Mouse (Mus musculus) CH12.LX (cell line): Measurements from ENCODE around the gene Dag1. TPM values are rescaled to one million over a fixed set of nuclear protein-coding genes. Genes with fewer than 3 reads are reported as not detected.

ENCODE experiments used
- DNase-seq: peaks from one replicate; pipeline ENCODE4 v3.0.0-alpha.2; 2013; ENCODE audit errors: extremely low read depth
- H3K27ac ChIP-seq: 2 replicates; pipeline ENCODE4 v1.5.1; 2012; ENCODE audit warnings: low read depth, mild to moderate bottlenecking, control low read depth, moderate library complexity; ENCODE audit not compliant: insufficient read depth
- H3K27me3 ChIP-seq: replicated peaks from 2 replicates; pipeline ENCODE3; 2012; ENCODE audit warnings: inconsistent platforms
- H3K36me3 ChIP-seq, 2 experiments: replicated peaks in 1 of 2; 2 replicates each; pipeline versions ENCODE3 to v1.6.1; 2012; ENCODE audit warnings: inconsistent platforms in 1 of 2, low read length in 1 of 2, mild to moderate bottlenecking in 1 of 2, mixed read lengths in 1 of 2, moderate library complexity in 1 of 2; ENCODE audit not compliant: control insufficient read depth in 1 of 2, insufficient read depth in 1 of 2
- H3K4me1 ChIP-seq, 2 experiments: 2 replicates each; pipeline ENCODE4 v1.6.1; 2012; ENCODE audit warnings: inconsistent platforms in 1 of 2, moderate library complexity in 1 of 2; ENCODE audit not compliant: insufficient read depth in 2 of 2, control insufficient read depth in 1 of 2
- H3K4me2 ChIP-seq: 2 replicates; pipeline ENCODE4 v1.6.1; 2012; ENCODE audit warnings: low read depth, mild to moderate bottlenecking, control low read depth; ENCODE audit not compliant: poor library complexity, insufficient read depth, severe bottlenecking
- H3K4me3 ChIP-seq, 3 experiments: fragments of 150-350 bp in 1 of 3; sonication (generic) in 1 of 3; replicated peaks in 1 of 3; 2 replicates each; pipeline versions ENCODE3 to v1.5.1; 2011 to 2012; ENCODE audit warnings: low read depth in 2 of 3, low read length in 2 of 3, mild to moderate bottlenecking in 2 of 3, moderate library complexity in 2 of 3, control low read depth in 1 of 3, improper control_type of control experiment in 1 of 3, inconsistent platforms in 1 of 3, mixed read lengths in 1 of 3; ENCODE audit not compliant: poor library complexity in 1 of 3
- H3K79me2 ChIP-seq: replicated peaks from 2 replicates; pipeline ENCODE4 v1.6.1; 2012; ENCODE audit warnings: mild to moderate bottlenecking, moderate library complexity; ENCODE audit not compliant: control insufficient read depth, poor library complexity, insufficient read depth, severe bottlenecking; ENCODE audit errors: extremely low read depth
- H3K9ac ChIP-seq: 2 replicates; pipeline ENCODE4 v1.6.1; 2012; ENCODE audit warnings: low read depth, mild to moderate bottlenecking, control low read depth, moderate library complexity; ENCODE audit not compliant: insufficient read depth
- H3K9me3 ChIP-seq: replicated peaks from 2 replicates; pipeline ENCODE3; 2012; ENCODE audit warnings: low read length, inconsistent platforms, mixed read lengths
- BHLHE40 ChIP-seq: IDR thresholded peaks from 2 replicates; pipeline ENCODE4 v1.6.1; 2011; ENCODE audit warnings: mild to moderate bottlenecking, low read depth, low read length, improper control_type of control experiment
- CTCF ChIP-seq, 2 experiments: IDR thresholded peaks in 1 of 2; conservative IDR thresholded peaks in 1 of 2; 2 replicates each; pipeline ENCODE4 v1.5.1; 2011 to 2012; ENCODE audit warnings: low read depth in 2 of 2, low read length in 2 of 2, improper control_type of control experiment in 1 of 2, inconsistent platforms in 1 of 2, mild to moderate bottlenecking in 1 of 2, moderate library complexity in 1 of 2
- ELF1 ChIP-seq: IDR thresholded peaks from 2 replicates; pipeline ENCODE4 v1.6.1; 2014; ENCODE audit warnings: low read depth, mild to moderate bottlenecking, inconsistent platforms, low read length, improper control_type of control experiment
- EP300 ChIP-seq: IDR thresholded peaks from 2 replicates; pipeline ENCODE4 v1.6.1; 2011; ENCODE audit warnings: low read length, improper control_type of control experiment
- GABPA ChIP-seq: IDR thresholded peaks from 2 replicates; pipeline ENCODE4 v1.6.1; 2012; ENCODE audit warnings: low read depth, low read length, improper control_type of control experiment, inconsistent platforms; ENCODE audit not compliant: insufficient replicate concordance
- HCFC1 ChIP-seq: IDR thresholded peaks from 2 replicates; pipeline ENCODE4 v1.6.1; 2012; ENCODE audit warnings: low read depth, mild to moderate bottlenecking, inconsistent platforms, low read length, improper control_type of control experiment
- IRF4 ChIP-seq: IDR thresholded peaks from 2 replicates; pipeline ENCODE4 v1.6.1; 2014; ENCODE audit warnings: low read depth, mild to moderate bottlenecking, inconsistent platforms, low read length, improper control_type of control experiment
- JUND ChIP-seq: conservative IDR thresholded peaks from 2 replicates; pipeline ENCODE4 v1.6.1; 2011; ENCODE audit warnings: low read depth, low read length, improper control_type of control experiment
- MAFK ChIP-seq: IDR thresholded peaks from 2 replicates; pipeline ENCODE4 v1.6.1; 2011; ENCODE audit warnings: low read length, improper control_type of control experiment; ENCODE audit not compliant: insufficient replicate concordance
- MAX ChIP-seq: IDR thresholded peaks from 2 replicates; pipeline ENCODE4 v1.6.1; 2011; ENCODE audit warnings: low read length, improper control_type of control experiment
- POLR2AphosphoS2 ChIP-seq: IDR thresholded peaks from 2 replicates; pipeline ENCODE4 v1.6.1; 2011; ENCODE audit warnings: low read depth, low read length, improper control_type of control experiment
- RAD21 ChIP-seq: IDR thresholded peaks from 2 replicates; pipeline ENCODE4 v1.6.1; 2011; ENCODE audit warnings: low read depth, mild to moderate bottlenecking, low read length, improper control_type of control experiment, moderate library complexity
- SIN3A ChIP-seq: IDR thresholded peaks from 2 replicates; pipeline ENCODE4 v1.6.1; 2012; ENCODE audit warnings: low read length, improper control_type of control experiment, inconsistent platforms
- SMC3 ChIP-seq: IDR thresholded peaks from 2 replicates; pipeline ENCODE4 v1.6.1; 2011; ENCODE audit warnings: low read depth, low read length, improper control_type of control experiment
- UBTF ChIP-seq: IDR thresholded peaks from 2 replicates; pipeline ENCODE4 v1.6.1; 2012; ENCODE audit warnings: low read depth, mild to moderate bottlenecking, inconsistent platforms, low read length, improper control_type of control experiment, moderate library complexity
- USF1 ChIP-seq: IDR thresholded peaks from 2 replicates; pipeline ENCODE4 v1.6.1; 2014; ENCODE audit warnings: low read depth, mild to moderate bottlenecking, inconsistent platforms, low read length, improper control_type of control experiment
- USF2 ChIP-seq: conservative IDR thresholded peaks from 2 replicates; pipeline ENCODE4 v1.6.1; 2011; ENCODE audit warnings: low read depth, low read length, improper control_type of control experiment
- ZMIZ1 ChIP-seq: IDR thresholded peaks from 2 replicates; pipeline ENCODE4 v1.6.1; 2012; ENCODE audit warnings: low read depth, mild to moderate bottlenecking, inconsistent platforms, low read length, improper control_type of control experiment
- dilution Hi-C: fragments of 300-500 bp; cut with MboI; formaldehyde crosslinking; loops from 2 replicates; pipeline ENCODE4 v1.14.3; 2020; ENCODE audit warnings: low sequenced_read_pairs; ENCODE audit not compliant: extremely low pct_unique_long_range_greater_than_20kb, extremely low pct_ligation_motif_present
- in situ Hi-C: fragments of 300-500 bp; cut with MboI; formaldehyde crosslinking; loops from 3 replicates; pipeline ENCODE4 v1.14.3; 2019; ENCODE audit warnings: low sequenced_read_pairs, low pct_ligation_motif_present, low pct_unique_long_range_greater_than_20kb, mixed read lengths
- polyA plus RNA-seq: library from polyadenylated mRNA; unstranded; fragments of >175 nt; gene quantifications from 2 replicates; pipeline ENCODE4 v1.2.1, GENCODE M21; 2012; ENCODE audit warnings: low read depth; ENCODE audit not compliant: insufficient read length
- total RNA-seq, 2 experiments: library from RNA; depleted of rRNA; stranded (reverse); fragments of 300-350 nt in 1 of 2; fragments of >200 nt in 1 of 2; gene quantifications; 2 replicates each; pipeline ENCODE4 v1.2.3; 2012 to 2014

The Dag1 gene
- total and polyA plus RNA-seq, 3 experiments, result 1.7 to 5.7 (median 3.9) TPM

DNA sequence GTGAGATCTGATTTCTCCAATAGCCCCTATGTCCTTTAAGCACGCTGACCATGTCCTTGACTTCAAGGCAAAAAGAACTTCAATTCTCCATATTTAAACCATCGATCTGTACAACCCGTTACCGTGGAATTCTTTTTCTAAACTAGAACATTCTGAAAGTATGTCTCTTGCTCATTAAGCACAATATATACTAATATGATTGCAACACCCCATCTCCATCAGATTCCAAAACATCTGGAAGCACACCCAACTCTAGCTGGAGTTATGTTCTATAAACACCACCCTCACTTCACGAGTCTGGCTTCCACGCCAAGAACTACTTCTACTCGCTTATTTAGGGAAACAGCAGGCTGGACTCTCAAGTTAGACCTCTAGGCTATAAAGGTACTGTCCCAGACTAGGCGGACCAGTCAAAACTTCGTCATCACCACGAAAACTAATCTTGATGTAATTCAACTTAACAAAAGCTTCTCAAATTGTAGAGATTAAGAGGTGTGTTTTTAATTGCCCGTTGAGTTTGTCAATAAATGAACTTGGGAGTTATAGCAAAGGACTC is 1.2 kb downstream of the Dag1 start:
- Histone ChIP-seq H3K4me3 (peak overlapping the region; percentile 57 to 83 (median 75)), H3K9me3 (no peaks in the 10 kb centered on the region), H3K4me2 (peak overlapping the region; percentile 60), H3K36me3 (no peaks in the 10 kb centered on the region), H3K27ac (no peak overlapping the region), H3K27me3 (peaks cover 2% of the 10 kb centered on the region), H3K79me2 (no peaks in the 10 kb centered on the region), H3K9ac (peak overlapping the region; percentile 42; the same call in 1 of the 2 replicates), H3K4me1 (peaks cover 2 to 27% of the 10 kb centered on the region in 2 experiments)
- no peak for DNase-seq
- no peak for TF ChIP-seq CTCF (conservative IDR thresholded peaks at IDR 0.05 in 1 of 2, IDR thresholded peaks at IDR 0.05 in 1 of 2; ENCODE audit: low read depth in 2 of 2, low read length in 2 of 2)
- no peak for TF ChIP-seq ELF1
- no peak for TF ChIP-seq ZMIZ1
- TF ChIP-seq UBTF, result no peak
- no peak for TF ChIP-seq POLR2AphosphoS2
- in situ Hi-C loops, result no loop called here
- dilution Hi-C loops, result no loop called here

- DNase-seq, result no peak
- no peak overlapping the region for H3K9ac ChIP-seq
- H3K79me2 ChIP-seq, result no peaks in the 10 kb centered on the region
- dilution Hi-C loops (no loop called here), in situ Hi-C loops (no loop called here)
- TF ChIP-seq GABPA, result no peak
- TF ChIP-seq HCFC1, result no peak
- no peak for TF ChIP-seq USF2
- TF ChIP-seq MAX, result no peak
- no peak for TF ChIP-seq BHLHE40
- TF ChIP-seq JUND, result no peak
- no peak for TF ChIP-seq SMC3
- TF ChIP-seq UBTF, result no peak
- no peak for TF ChIP-seq EP300
- TF ChIP-seq RAD21, result no peak
- no peak for TF ChIP-seq MAFK
- H3K27me3 ChIP-seq, result peaks cover 2% of the 10 kb centered on the region
- no peak overlapping the region for H3K4me2 ChIP-seq
- H3K36me3 ChIP-seq, result no peaks in the 10 kb centered on the region
- H3K4me3 ChIP-seq, result no peak overlapping the region
- H3K4me1 ChIP-seq, result peaks cover 2 to 27% of the 10 kb centered on the region in 2 experiments
- H3K27ac ChIP-seq, result no peak overlapping the region
- H3K9me3 ChIP-seq, result no peaks in the 10 kb centered on the region
These were observed 1.9 kb downstream of the Dag1 start for GRCm38 (mm10) chr9:108261865-108262264.

- in situ Hi-C loops, result no loop called here
- no peak overlapping the region for H3K4me2 ChIP-seq
These were observed 3.2 kb downstream of the Dag1 start for GRCm38 (mm10) chr9:108260526-108260925.

More at GRCm38 (mm10) chr9:108260526-108260925, 3.2 kb downstream of the Dag1 start:
- TF ChIP-seq ELF1 (no peak), SIN3A (no peak), POLR2AphosphoS2 (no peak), BHLHE40 (no peak), USF1 (no peak), IRF4 (no peak)
- peaks cover 2 to 18% of the 10 kb centered on the region in 2 experiments for H3K4me1 ChIP-seq
- peaks cover 2% of the 10 kb centered on the region for H3K27me3 ChIP-seq
- H3K9ac ChIP-seq, result no peak overlapping the region
- H3K27ac ChIP-seq, result no peak overlapping the region
- no peak for DNase-seq
- H3K9me3 ChIP-seq, result no peaks in the 10 kb centered on the region
- no peaks in the 10 kb centered on the region for H3K36me3 ChIP-seq
- dilution Hi-C loops, result no loop called here
- H3K79me2 ChIP-seq, result no peaks in the 10 kb centered on the region
- H3K4me3 ChIP-seq, result no peak overlapping the region
